Mouse (Mus musculus): Measurements from ENCODE around the gene Gm43638.
"Not testable (repeated sequence)": the region's sequence is repeated elsewhere in the genome, so short reads cannot be mapped to it uniquely, and the experiment has no call there.

Gene Gm43638

DNA sequence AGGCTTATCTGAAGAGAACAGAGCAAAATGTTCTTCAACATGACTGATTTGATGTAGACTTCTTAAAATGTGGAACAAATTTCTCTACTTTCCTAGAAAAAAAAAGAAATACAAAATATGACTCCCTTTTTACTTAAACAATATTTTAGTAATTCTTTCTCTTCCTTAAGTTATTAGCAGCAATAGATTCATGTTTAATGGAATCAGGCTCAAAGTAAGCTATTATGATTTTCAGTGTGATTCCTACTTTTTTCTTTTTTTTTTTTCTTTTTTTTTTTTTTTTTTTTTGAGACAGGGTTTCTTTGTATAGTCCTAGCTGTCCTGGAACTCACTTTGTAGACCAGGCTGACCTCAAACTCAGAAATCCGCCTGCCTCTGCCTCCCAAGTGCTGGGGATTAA, at the start of gene Gm43638:
Gm43638 (minus strand) TSS at position 101 of the 400 bp plus-strand sequence.
- not testable (repeated sequence) for DNase-seq (ENCODE audit: low read depth)

DNA sequence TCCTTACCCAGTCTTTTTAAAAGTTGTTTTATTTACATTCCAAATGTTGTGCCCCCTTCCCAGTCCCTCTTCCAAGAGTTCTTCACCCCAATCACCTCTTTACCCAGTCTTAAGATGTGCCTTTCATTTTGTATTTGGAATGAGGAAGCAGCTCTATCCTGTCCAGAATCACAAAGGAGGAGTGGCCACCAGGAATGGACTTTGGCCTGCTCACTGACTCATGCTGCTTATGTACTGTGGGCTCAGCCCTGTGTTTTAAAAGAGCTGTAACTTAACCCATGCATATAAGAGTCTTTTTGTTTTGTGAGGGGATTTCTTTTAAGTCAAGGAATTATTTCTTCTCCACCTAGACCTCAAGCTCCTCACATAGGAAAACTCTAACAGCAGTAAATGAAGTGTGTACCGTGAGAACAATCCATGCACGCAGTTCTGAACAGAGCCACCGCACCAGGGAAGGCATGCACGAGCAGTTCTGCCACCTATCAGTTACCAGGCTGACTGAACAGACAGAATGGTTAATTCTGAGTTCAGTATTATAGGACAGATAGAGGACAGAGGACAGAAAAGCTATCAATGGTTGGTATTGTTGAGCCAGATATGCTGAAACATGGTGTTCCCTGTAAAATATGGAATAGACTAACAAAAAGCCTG, 49.5 kb upstream of the Gm43638 start:
- DNase-seq (ENCODE audit: low read depth): no peak

GRCm38 (mm10) chr5:87532288-87532687, 45.7 kb upstream of the Gm43638 start:
- no peak for DNase-seq (ENCODE audit: low read depth)

- not testable (repeated sequence) for DNase-seq (ENCODE audit: low read depth)
These were observed 37.0 kb upstream of the Gm43638 start for GRCm38 (mm10) chr5:87523561-87523960.

GRCm38 (mm10) chr5:87505776-87506458, 19.3 kb upstream of the Gm43638 start:
- no peak for DNase-seq (ENCODE audit: low read depth)

GRCm38 (mm10) chr5:87502687-87503086, 16.1 kb upstream of the Gm43638 start:
- DNase-seq (ENCODE audit: low read depth): no peak

DNA sequence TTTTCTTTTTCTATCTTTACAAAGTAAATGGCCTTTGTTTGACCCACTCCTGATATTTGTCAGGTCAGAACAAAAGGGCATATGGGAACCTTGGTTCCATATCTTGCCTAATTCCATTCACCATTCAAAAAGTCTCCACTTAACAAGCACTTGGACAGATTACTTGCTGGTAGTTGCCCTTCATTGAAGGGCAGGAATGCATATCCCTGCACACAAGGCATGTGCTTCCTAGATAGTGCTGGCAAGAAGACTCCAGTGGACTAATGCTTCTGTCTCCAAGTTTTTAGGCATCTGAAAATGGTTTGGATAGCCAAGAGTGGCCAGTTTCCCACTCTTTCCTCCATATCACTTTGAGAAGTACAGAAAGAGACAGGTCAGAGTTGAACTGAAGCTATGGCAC, 12.7 kb upstream of the Gm43638 start:
- DNase-seq (ENCODE audit: low read depth): no peak

GRCm38 (mm10) chr5:87498936-87499335, 12.3 kb upstream of the Gm43638 start:
- no peak for DNase-seq (ENCODE audit: low read depth)

DNA sequence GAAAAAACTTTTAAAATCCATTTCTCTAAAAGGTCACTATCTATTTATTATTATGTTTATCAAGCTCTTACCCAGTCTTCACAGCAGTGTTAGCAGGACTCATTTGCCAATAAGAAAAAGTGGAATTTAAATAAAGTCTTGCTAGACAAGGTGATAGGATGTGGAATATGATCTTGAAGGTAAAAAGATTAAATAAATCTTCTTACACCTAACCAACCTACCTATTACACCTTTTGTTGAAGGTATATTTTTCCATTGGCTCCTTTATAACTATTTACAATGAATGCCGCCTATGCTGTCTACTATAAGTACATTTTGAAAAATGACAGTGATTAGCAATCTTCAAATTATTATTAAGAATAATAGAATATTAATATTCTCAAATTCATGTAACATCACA, 4.2 kb upstream of the Gm43638 start, which contains the start of gene Ugt2a1:
Ugt2a1 (minus strand) TSS at position 101 of the 400 bp plus-strand sequence.
- DNase-seq (ENCODE audit: low read depth): no peak

DNA sequence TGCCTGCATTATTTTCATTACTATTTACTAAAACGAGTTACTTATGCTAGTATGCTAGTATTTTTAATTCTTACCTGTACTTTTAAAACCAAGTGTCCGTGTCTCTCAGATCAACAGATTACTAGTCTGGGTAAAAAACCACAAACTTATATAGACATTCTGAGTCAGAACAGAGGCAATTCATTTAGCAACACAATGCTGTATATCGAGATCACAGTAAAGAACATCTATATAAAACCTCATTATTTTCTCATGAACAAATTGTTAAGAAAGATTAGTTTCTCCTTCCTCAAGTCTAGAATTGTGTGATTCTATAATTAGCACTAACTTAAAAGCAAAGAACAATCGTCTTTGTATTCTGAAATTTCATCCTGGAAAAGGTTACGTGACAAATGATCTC, 4.4 kb downstream of the Gm43638 start, which contains the start of gene Ugt2a2:
Ugt2a2 (minus strand) TSS at position 101 of the 400 bp plus-strand sequence.
- DNase-seq (ENCODE audit: low read depth): no peak

GRCm38 (mm10) chr5:87458810-87459209, 27.8 kb downstream of the Gm43638 start:
- DNase-seq (ENCODE audit: low read depth): no peak

- DNase-seq (ENCODE audit: low read depth): no peak
These were observed 28.9 kb downstream of the Gm43638 start for GRCm38 (mm10) chr5:87457701-87458100.

DNA sequence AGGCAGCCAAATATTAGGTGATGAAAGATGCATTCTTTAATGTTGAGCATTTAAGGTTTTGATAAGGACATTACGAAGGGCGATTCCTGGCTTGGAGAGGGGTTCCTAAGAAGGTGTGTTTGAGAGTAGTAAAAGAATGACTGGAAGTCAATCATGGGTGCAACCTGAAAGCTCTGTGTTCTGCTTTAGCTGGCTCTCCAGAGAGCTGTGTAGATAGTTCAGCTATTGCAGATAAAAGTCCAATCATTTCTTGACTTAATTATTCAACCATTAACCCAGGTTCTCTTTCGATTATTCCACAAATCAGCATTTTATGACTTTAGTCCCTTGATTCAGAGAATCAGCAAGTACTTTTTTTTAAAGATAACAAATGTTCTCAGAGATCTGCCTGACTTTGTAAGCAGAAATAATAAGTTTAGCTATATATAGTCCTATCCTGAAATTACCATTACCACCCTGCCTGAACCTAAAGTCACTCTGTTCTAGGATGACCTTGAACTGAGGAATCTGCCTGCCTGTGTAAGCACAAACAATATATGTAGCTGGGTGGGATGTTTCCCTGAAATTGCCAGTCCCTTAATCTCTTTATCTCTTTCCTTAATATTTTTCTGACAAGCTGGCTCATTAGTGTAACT, 30.3 kb downstream of the Gm43638 start:
- DNase-seq (ENCODE audit: low read depth): no peak

DNA sequence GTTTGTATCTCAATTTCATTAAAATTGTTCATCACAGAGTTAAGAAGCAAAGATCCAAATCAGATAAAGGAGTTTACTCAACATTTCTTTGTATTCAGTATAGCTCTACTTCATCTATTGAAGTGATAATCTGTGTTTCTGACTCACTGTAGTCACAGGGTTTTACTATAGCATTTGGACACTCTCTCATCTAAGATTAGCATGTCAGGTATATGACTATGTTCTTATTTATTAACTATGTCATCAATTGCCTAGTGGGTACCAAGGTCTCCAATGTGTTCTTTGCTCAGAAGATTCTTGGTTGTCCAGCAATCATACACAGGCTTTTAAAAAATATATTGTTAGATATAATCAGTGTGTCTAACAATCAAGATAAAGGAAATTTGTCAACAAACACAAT, 31.1 kb downstream of the Gm43638 start:
- no peak for DNase-seq (ENCODE audit: low read depth)

GRCm38 (mm10) chr5:87452514-87452913, 34.1 kb downstream of the Gm43638 start:
- DNase-seq (ENCODE audit: low read depth): not testable (repeated sequence)

GRCm38 (mm10) chr5:87436264-87436663, 50.3 kb downstream of the Gm43638 start:
- no peak for DNase-seq (ENCODE audit: low read depth)

DNA sequence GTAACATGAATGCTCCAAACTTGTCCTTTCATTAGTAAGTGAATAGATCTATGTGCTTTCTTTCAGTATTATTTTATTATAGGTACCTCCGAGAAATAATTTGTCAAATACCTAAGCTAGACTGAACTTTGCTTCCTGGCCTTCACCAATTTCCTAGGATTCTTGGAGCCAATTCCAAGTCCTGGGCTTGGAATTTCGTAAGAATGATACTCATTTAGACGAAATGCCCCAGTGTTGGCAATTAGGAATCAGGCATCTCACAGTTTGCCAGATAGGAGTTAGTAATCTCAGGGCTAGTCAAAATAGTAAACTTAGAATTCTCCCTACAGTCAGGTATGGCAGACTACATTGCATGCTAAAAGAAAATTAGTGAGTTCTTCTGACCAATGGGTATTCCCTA, 60.9 kb downstream of the Gm43638 start:
- DNase-seq (ENCODE audit: low read depth): no peak

- DNase-seq (ENCODE audit: low read depth): not testable (repeated sequence)
These were observed 62.6 kb downstream of the Gm43638 start, which contains the start of gene Ugt2b38 for GRCm38 (mm10) chr5:87424041-87424440. Gene Ugt2b38 (minus strand): TSS chr5:87424203.

Data from c-Kit-positive CD71-positive TER-119-negative erythroid progenitor cells, embryonic 14.5 days (primary cell).